ENCODE assay signal across 11 mouse cellular contexts in the genomic region with DNA sequence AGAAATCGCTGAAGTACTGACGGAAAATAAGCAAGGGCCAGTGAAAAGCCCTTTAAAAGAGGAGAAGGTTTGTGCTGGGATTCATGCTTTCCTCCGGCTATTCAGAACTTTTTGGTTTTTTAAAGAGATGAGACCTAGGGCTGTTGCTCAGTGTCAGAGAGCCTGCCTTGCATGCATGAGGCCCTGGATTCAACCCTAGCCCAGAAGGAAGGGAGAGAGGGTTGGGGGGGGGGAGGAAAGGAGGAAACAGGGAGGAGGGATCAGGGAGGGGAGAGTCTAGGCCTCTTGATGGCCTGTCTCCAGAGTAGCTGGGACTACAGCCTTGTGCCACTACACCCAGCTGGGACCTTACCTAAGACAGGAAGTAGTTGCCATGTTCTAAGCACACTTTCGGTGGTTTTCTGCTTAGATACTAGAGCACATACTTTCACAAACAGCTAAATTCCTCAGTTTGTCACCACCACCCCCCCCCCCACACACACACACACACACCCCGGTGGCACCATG. TPM values are rescaled to one million over a fixed set of nuclear protein-coding genes. Genes with fewer than 3 reads are reported as not detected.
A peak's percentile ranks its signal among the peaks of the same experiment; 100 is the strongest.
DNase-seq lines count a peak whose midpoint lies in the region; ATAC-seq lines count a peak whose summit lies in the region.
"Had no signal": no experiment of that assay in that cellular context is flagged by ENCODE, and none has a peak within 500 bp of the region (broad histone marks: within the 10 kb centered on the region; RNA-seq: fewer than 3 reads in every experiment).

No protein-coding gene starts in this region.

- no peaks in the 10 kb centered on the region for H3K27me3 ChIP-seq in heart, embryonic 13.5 days (replicated peaks)
- H3K27me3 ChIP-seq in forebrain, embryonic 16.5 days (replicated peaks; ENCODE audit: control insufficient read depth, insufficient read depth, low read length), result no peaks in the 10 kb centered on the region
- no peaks in the 10 kb centered on the region for H3K27me3 ChIP-seq in stomach, embryonic 14.5 days (ENCODE audit: control insufficient read depth, insufficient read depth, low read length)
- H3K27me3 ChIP-seq in hindbrain, embryonic 11.5 days (ENCODE audit: control insufficient read depth, insufficient read depth, low read length), result no peaks in the 10 kb centered on the region

- no peak; the same call in 1 of the 2 replicates for ATAC-seq in heart, embryonic 13.5 days (ENCODE audit: extremely low read depth, insufficient number of reproducible peaks, low FRiP score, low TSS enrichment)
- ATAC-seq in forebrain, embryonic 16.5 days, result no peak; the same call in 1 of the 2 replicates
- peak; percentile 61; the same call in 1 of the 2 replicates for ATAC-seq in stomach, embryonic 14.5 days (ENCODE audit: insufficient number of reproducible peaks, insufficient read depth, low FRiP score, low read depth)
- ATAC-seq in hindbrain, embryonic 11.5 days (ENCODE audit: low FRiP score), result no peak

- WGBS in heart, embryonic 13.5 days, result 65% methylated on average over 5 of the region's 5 CpGs
- 65% methylated on average over 5 of the region's 5 CpGs for WGBS in forebrain, embryonic 16.5 days
- 69% methylated on average over 5 of the region's 5 CpGs for WGBS in stomach, embryonic 14.5 days
- WGBS in hindbrain, embryonic 11.5 days, result 79% methylated on average over 5 of the region's 5 CpGs

- H3K36me3 ChIP-seq in heart, embryonic 13.5 days, result no peaks in the 10 kb centered on the region
- no peaks in the 10 kb centered on the region for H3K36me3 ChIP-seq in forebrain, embryonic 16.5 days (ENCODE audit: control insufficient read depth, insufficient read depth)
- no peaks in the 10 kb centered on the region for H3K36me3 ChIP-seq in stomach, embryonic 14.5 days (ENCODE audit: control insufficient read depth, insufficient read depth, low read length)
- no peaks in the 10 kb centered on the region for H3K36me3 ChIP-seq in hindbrain, embryonic 11.5 days (ENCODE audit: control insufficient read depth, insufficient read depth, low read length)

- no peaks in the 10 kb centered on the region for H3K9me3 ChIP-seq in heart, embryonic 13.5 days
- H3K9me3 ChIP-seq in forebrain, embryonic 16.5 days (ENCODE audit: control insufficient read depth, low read length), result no peaks in the 10 kb centered on the region
- H3K9me3 ChIP-seq in stomach, embryonic 14.5 days (ENCODE audit: control insufficient read depth, low read depth, low read length), result no peaks in the 10 kb centered on the region
- H3K9me3 ChIP-seq in hindbrain, embryonic 11.5 days (ENCODE audit: control insufficient read depth, low read length), result no peaks in the 10 kb centered on the region

- H3K4me2 ChIP-seq in heart, embryonic 13.5 days, result no peak overlapping the region
- peak overlapping the region; percentile 31 for H3K4me2 ChIP-seq in forebrain, embryonic 16.5 days (ENCODE audit: low read length)
- no peak overlapping the region for H3K4me2 ChIP-seq in stomach, embryonic 14.5 days (replicated peaks; ENCODE audit: low read depth, low read length)
- H3K4me2 ChIP-seq in hindbrain, embryonic 11.5 days (replicated peaks; ENCODE audit: low read depth, low read length), result no peak overlapping the region

- no peak for DNase-seq in heart, adult 8-10 months (ENCODE audit: low spot score)
- peak; percentile 15 for DNase-seq in lung, postnatal 10 days
- DNase-seq in lung, postnatal 14 days, result no peak
- no peak for DNase-seq in hindbrain, embryonic 11.5 days (ENCODE audit: low spot score)
- DNase-seq in cerebellum, adult 11-12 months, result no peak
- DNase-seq: cerebellum, postnatal 14 days; heart, adult 2 months; left cerebral cortex, postnatal 4 days had no signal

- H3K9ac ChIP-seq in heart, embryonic 13.5 days, result no peak overlapping the region
- peak overlapping the region; percentile 53 for H3K9ac ChIP-seq in forebrain, embryonic 16.5 days (replicated peaks; ENCODE audit: low read depth, low read length)
- H3K9ac ChIP-seq in stomach, embryonic 14.5 days (replicated peaks; ENCODE audit: low read depth, low read length), result no peak overlapping the region
- no peak overlapping the region for H3K9ac ChIP-seq in hindbrain, embryonic 11.5 days (ENCODE audit: low read depth, low read length)

- no peak overlapping the region for H3K4me3 ChIP-seq in heart, embryonic 13.5 days
- no peak overlapping the region for H3K4me3 ChIP-seq in forebrain, embryonic 16.5 days (replicated peaks; ENCODE audit: low read length)
- no peak overlapping the region for H3K4me3 ChIP-seq in stomach, embryonic 14.5 days (ENCODE audit: low read depth, low read length)
- H3K4me3 ChIP-seq in hindbrain, embryonic 11.5 days (ENCODE audit: low read depth, low read length), result no peak overlapping the region
- H3K4me3 ChIP-seq: heart, adult 2 months had no signal

- H3K27ac ChIP-seq in heart, embryonic 13.5 days (replicated peaks), result peak overlapping the region; percentile 58; the same call in 1 of the 2 replicates
- peak overlapping the region; percentile 91 for H3K27ac ChIP-seq in forebrain, embryonic 16.5 days (ENCODE audit: low read length)
- H3K27ac ChIP-seq in stomach, embryonic 14.5 days (ENCODE audit: low read length), result no peak overlapping the region
- no peak overlapping the region for H3K27ac ChIP-seq in hindbrain, embryonic 11.5 days (ENCODE audit: low read depth, low read length)
- H3K27ac ChIP-seq: heart, adult 2 months had no signal

- peaks cover 31% of the 10 kb centered on the region for H3K4me1 ChIP-seq in heart, embryonic 13.5 days
- H3K4me1 ChIP-seq in forebrain, embryonic 16.5 days (replicated peaks; ENCODE audit: control insufficient read depth, insufficient read depth, low read length), result peaks cover 25% of the 10 kb centered on the region
- peaks cover 15% of the 10 kb centered on the region for H3K4me1 ChIP-seq in stomach, embryonic 14.5 days (ENCODE audit: control insufficient read depth, insufficient read depth, low read length)
- no peaks in the 10 kb centered on the region for H3K4me1 ChIP-seq in hindbrain, embryonic 11.5 days (replicated peaks; ENCODE audit: control insufficient read depth, insufficient read depth, low read length)

RNA-seq across cellular contexts. Expression of gene Zfp644, which starts 14.2 kb away (rescaled TPM):
- 38.5 and 48.7 TPM in 2 replicates for polyA plus RNA-seq in heart, embryonic 13.5 days (2015; fragmentation: Nextera tagmentation; extraction: Ambion mirVana)
- total RNA-seq in heart, adult 8-10 months (2022), result 10 to 100 TPM; 51.8 to 59.0 (median 58.6) TPM
- polyA plus RNA-seq in forebrain, embryonic 16.5 days (2015; fragmentation: Nextera tagmentation; extraction: Ambion mirVana), result 79.1 and 85.8 TPM in 2 replicates
- polyA plus RNA-seq in stomach, embryonic 14.5 days (2014; fragmentation: Nextera tagmentation; extraction: Ambion mirVana), result 109 and 115 TPM in 2 replicates
- polyA plus RNA-seq in hindbrain, embryonic 11.5 days (2014; fragmentation: Nextera tagmentation; extraction: Ambion mirVana), result 86.4 and 119 TPM in 2 replicates

Comparison
In these comparisons a context has a peak if more than half of its experiments do, and no peak if none do; other contexts are left out.
1. H3K27ac ChIP-seq: peak in heart, embryonic 13.5 days (single experiment) and forebrain, embryonic 16.5 days (single experiment); none in stomach, embryonic 14.5 days (single experiment) and hindbrain, embryonic 11.5 days (single experiment).